Mouse (Mus musculus) B cell, adult (primary cell): ENCODE data around the gene Gm6583. TPM values are rescaled to one million over a fixed set of nuclear protein-coding genes. Genes with fewer than 3 reads are reported as not detected.

Source experiments
- total RNA-seq: library from RNA; stranded (reverse); gene quantifications from 4 replicates; pipeline ENCODE4 v1.2.4, GENCODE M21; 2023; ENCODE audit not compliant: inconsistent age

Gene Gm6583
- not detected in 4 replicates for total RNA-seq

GRCm38 (mm10) chr5:112355910-112356309, at the start of gene Gm6583:
Gene Gm6583, minus strand, starts transcription at chr5:112356033.

DNA sequence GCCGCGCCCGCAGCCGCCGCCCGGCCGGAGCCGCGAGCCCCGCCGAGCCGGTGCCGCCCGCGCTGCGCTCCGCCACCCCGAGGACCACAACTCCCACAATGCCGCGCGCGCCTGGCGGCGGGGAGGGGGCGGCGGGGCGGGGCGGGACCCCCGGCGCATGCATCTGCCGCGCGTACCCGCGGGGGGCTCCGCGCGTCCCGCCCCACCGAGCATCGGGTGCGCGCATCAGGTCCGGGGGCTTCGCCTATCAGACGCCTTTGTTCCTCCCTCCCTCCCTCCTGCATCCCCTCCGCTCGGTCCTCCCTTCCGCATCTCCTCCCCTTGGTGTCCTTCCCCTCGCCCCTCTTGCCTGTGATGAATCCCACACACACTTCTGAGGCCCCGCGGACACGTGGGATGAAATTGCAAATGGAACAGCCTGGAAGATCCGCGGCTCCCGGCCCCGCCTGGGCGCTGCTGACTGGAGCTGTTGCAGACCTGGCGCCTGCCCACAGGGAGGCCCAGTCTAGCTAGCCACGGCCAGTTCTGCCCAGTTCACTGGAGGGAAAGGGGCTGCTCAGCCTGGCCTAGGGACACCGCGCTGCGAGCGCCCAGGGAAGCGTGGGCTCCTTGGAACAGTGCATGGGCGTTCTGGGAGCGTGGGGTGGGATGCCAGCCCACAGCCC, 39.1 kb upstream of the Gm6583 start, which contains the start of gene Asphd2:
Gene Asphd2, minus strand, starts transcription at position 88 of the 665 bp plus-strand sequence.

GRCm38 (mm10) chr5:112342463-112343204, 13.2 kb downstream of the Gm6583 start, which contains the start of the genes Srrd and Hps4:
Gene Srrd, minus strand, starts transcription at chr5:112343040.
Gene Hps4, plus strand, starts transcription at chr5:112343083.

DNA sequence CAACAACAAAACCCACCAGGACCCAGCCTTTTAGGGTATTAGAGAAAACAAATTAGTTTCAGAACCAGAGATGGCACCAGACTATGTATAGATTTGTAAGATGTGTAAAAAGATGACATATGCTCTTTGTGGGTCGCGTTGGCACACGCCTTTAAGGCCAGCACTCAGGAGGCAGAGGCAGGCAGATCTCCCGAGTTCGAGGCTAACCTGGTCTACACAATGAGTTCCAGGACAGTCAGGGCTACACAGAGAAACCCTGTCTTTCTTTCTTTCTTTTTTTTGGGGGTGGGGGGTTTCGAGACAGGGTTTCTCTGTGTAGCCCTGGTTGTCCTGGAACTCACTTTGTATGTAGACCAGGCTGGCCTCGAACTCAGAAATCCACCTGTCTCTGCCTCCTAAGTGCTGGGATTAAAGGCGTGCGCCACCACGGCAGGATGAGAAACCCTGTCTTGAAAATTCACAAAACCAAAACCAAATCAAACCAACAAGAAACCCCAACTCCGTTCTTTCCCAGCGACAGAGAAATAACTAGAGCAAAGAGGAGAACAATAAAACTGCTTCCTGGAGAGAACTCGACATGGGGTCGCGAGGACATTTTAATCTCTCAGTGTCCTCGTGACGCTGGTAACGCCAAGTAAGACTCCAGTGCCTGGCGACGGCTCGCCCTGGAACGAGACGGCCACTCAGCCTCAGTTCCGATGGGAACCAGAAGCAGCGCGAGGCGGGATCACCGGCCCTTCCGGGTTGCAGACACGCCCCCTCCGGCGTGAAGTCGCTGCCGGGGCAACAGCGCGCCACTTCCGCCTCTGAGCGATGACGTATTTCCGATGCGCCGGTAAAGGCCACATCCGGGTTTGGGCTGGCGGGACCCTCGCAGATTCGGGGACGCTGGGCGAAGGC, 30.0 kb downstream of the Gm6583 start, which contains the start of gene Tfip11:
Gene Tfip11, plus strand, starts transcription at position 813 of the 900 bp plus-strand sequence.

Other genes with a start within 250 kb of the Gm6583 start
- 1.2 TPM in 1 of 4 replicates, not detected in the others for gene Cryba4, start 103.5 kb downstream of the Gm6583 start, total RNA-seq
- not detected in 4 replicates for gene Crybb1, start 100.2 kb downstream of the Gm6583 start, total RNA-seq
- 96.2 to 102 TPM (median 99.6 TPM) in 4 replicates for gene Tpst2, start 79.3 kb downstream of the Gm6583 start, total RNA-seq
- 121 to 131 TPM (median 127 TPM) in 4 replicates for gene Tfip11, start 29.7 kb downstream of the Gm6583 start, total RNA-seq
- gene Srrd, start 13.0 kb downstream of the Gm6583 start, total RNA-seq = 48.7 to 67.6 TPM (median 57.5 TPM) in 4 replicates
- 36.9 to 43.1 TPM (median 41.3 TPM) in 4 replicates for gene Hps4, start 12.9 kb downstream of the Gm6583 start, total RNA-seq
- gene Asphd2, start 38.8 kb upstream of the Gm6583 start, total RNA-seq = not detected in 4 replicates
- gene Gm6588, start 93.4 kb upstream of the Gm6583 start, total RNA-seq = not detected in 4 replicates
- gene Sez6l, start 221.2 kb upstream of the Gm6583 start, total RNA-seq = not detected in 4 replicates